Mouse (Mus musculus) cortical plate, adult 2 months (tissue): ENCODE results near the gene Galns. TPM values are rescaled to one million over a fixed set of nuclear protein-coding genes. Genes with fewer than 3 reads are reported as not detected.
"Not testable (repeated sequence)": the region's sequence is repeated elsewhere in the genome, so short reads cannot be mapped to it uniquely, and the experiment has no call there.

ENCODE experiments used
- H3K27ac ChIP-seq: fragments of 200-500 bp; 2 replicates; pipeline ENCODE4 v1.5.1; 2012; ENCODE audit warnings: low read length, control low read depth, inconsistent platforms; ENCODE audit not compliant: insufficient read depth
- H3K4me1 ChIP-seq: fragments of 200-500 bp; 2 replicates; pipeline ENCODE4 v1.6.1; 2011; ENCODE audit warnings: low read length; ENCODE audit not compliant: control insufficient read depth, insufficient read depth
- H3K4me3 ChIP-seq: fragments of 200-500 bp; 2 replicates; pipeline ENCODE4 v1.5.1; 2011; ENCODE audit warnings: mild to moderate bottlenecking, low read length, control low read depth; ENCODE audit not compliant: insufficient read depth
- CTCF ChIP-seq: fragments of 200-500 bp; IDR thresholded peaks from 2 replicates; pipeline ENCODE4 v1.5.1; 2011; ENCODE audit warnings: mild to moderate bottlenecking, control low read depth, low read length; ENCODE audit not compliant: insufficient read depth; ENCODE audit errors: extremely low read depth
- POLR2A ChIP-seq: fragments of 200-500 bp; IDR thresholded peaks from 2 replicates; pipeline ENCODE4 v1.6.1; 2011; ENCODE audit warnings: mild to moderate bottlenecking, low read length, control low read depth; ENCODE audit not compliant: insufficient read depth; ENCODE audit errors: extremely low read depth
- polyA plus RNA-seq: library from polyadenylated mRNA; depleted of rRNA; stranded (reverse); fragments of >200 nt; gene quantifications from 2 replicates; pipeline ENCODE4 v1.2.3, GENCODE M21; 2012

The Galns gene
- polyA plus RNA-seq, 1 experiment, result 7.2 TPM

GRCm38 (mm10) chr8:122579196-122579595, 32.1 kb downstream of the Galns start:
- no peaks in the 10 kb centered on the region for H3K4me1 ChIP-seq
- TF ChIP-seq CTCF, result no peak
- no peak for TF ChIP-seq POLR2A
- no peak overlapping the region for H3K4me3 ChIP-seq
- H3K27ac ChIP-seq, result no peak overlapping the region

GRCm38 (mm10) chr8:122577116-122577515, 34.1 kb downstream of the Galns start:
- H3K4me3 ChIP-seq, result peak overlapping the region; percentile 82
- H3K27ac ChIP-seq, result no peak overlapping the region
- TF ChIP-seq CTCF (no peak), POLR2A (no peak)
- no peaks in the 10 kb centered on the region for H3K4me1 ChIP-seq

GRCm38 (mm10) chr8:122576648-122577022, 34.6 kb downstream of the Galns start, which contains the start of gene Aprt:
TSS of gene Aprt (minus strand) at chr8:122576909.
- Histone ChIP-seq H3K4me3 (peak within 1 kb of the TSS; percentile 82), H3K4me1 (no peaks in the 10 kb centered on the region), H3K27ac (no peak within 1 kb of the TSS)
- TF ChIP-seq POLR2A, result peak; percentile 85; the same call in 1 of the 2 replicates
- no peak for TF ChIP-seq CTCF

- no peaks in the 10 kb centered on the region for H3K4me1 ChIP-seq
- no peak overlapping the region for H3K27ac ChIP-seq
- peak overlapping the region; percentile 82 for H3K4me3 ChIP-seq
- TF ChIP-seq POLR2A, result no peak
- no peak for TF ChIP-seq CTCF
Observed at GRCm38 (mm10) chr8:122575735-122576647, 35.3 kb downstream of the Galns start.

- Histone ChIP-seq H3K4me3 (peak overlapping the region; percentile 82), H3K4me1 (no peaks in the 10 kb centered on the region)
Observed at GRCm38 (mm10) chr8:122575286-122575685, 36.0 kb downstream of the Galns start.

GRCm38 (mm10) chr8:122574667-122575251, 36.5 kb downstream of the Galns start:
- no peak overlapping the region for H3K4me3 ChIP-seq
- TF ChIP-seq CTCF (no peak), POLR2A (no peak)

More at GRCm38 (mm10) chr8:122575286-122575685, 36.0 kb downstream of the Galns start:
- TF ChIP-seq CTCF (no peak), POLR2A (no peak)
- no peak overlapping the region for H3K27ac ChIP-seq

GRCm38 (mm10) chr8:122574264-122574663, 37.0 kb downstream of the Galns start:
- TF ChIP-seq POLR2A (no peak), CTCF (no peak)
- Histone ChIP-seq H3K4me1 (no peaks in the 10 kb centered on the region), H3K4me3 (no peak overlapping the region), H3K27ac (no peak overlapping the region)

More at GRCm38 (mm10) chr8:122574667-122575251, 36.5 kb downstream of the Galns start:
- no peak overlapping the region for H3K27ac ChIP-seq
- no peaks in the 10 kb centered on the region for H3K4me1 ChIP-seq

- Histone ChIP-seq H3K4me3 (no peak overlapping the region), H3K27ac (no peak overlapping the region), H3K4me1 (no peaks in the 10 kb centered on the region)
- no peak for TF ChIP-seq CTCF
- no peak for TF ChIP-seq POLR2A
Observed at GRCm38 (mm10) chr8:122573577-122573976, 37.7 kb downstream of the Galns start.

GRCm38 (mm10) chr8:122573176-122573575, 38.1 kb downstream of the Galns start:
- not testable (repeated sequence) for H3K27ac ChIP-seq, H3K4me1 ChIP-seq, H3K4me3 ChIP-seq

GRCm38 (mm10) chr8:122572751-122573150, 38.5 kb downstream of the Galns start:
- Histone ChIP-seq H3K27ac (no peak overlapping the region), H3K4me3 (no peak overlapping the region), H3K4me1 (no peaks in the 10 kb centered on the region)
- TF ChIP-seq POLR2A (no peak), CTCF (no peak)
